Mouse (Mus musculus) limb, embryonic 14.5 days (tissue): ENCODE measurements around the gene Ncan. TPM values are rescaled to one million over a fixed set of nuclear protein-coding genes. Genes with fewer than 3 reads are reported as not detected.
"Not testable (repeated sequence)": the region's sequence is repeated elsewhere in the genome, so short reads cannot be mapped to it uniquely, and the experiment has no call there.

ENCODE experiments used
- ATAC-seq: fragments of 200-750 bp; cut with Nextera tagmentation; 2 replicates; pipeline ENCODE4 v1.8.0; 2017; ENCODE audit warnings: low read depth, moderate number of reproducible peaks, moderate TSS enrichment; ENCODE audit not compliant: low FRiP score
- DNase-seq: peaks from one replicate; pipeline ENCODE4 v3.0.0-alpha.2; 2015; ENCODE audit warnings: low spot score
- H3K27ac ChIP-seq: fragments of 300-500 bp; sonication (generic); replicated peaks from 2 replicates; pipeline ENCODE4 v1.5.1; 2014; ENCODE audit warnings: low read depth, mild to moderate bottlenecking, low read length, moderate library complexity, mixed read lengths
- H3K27me3 ChIP-seq: fragments of 300-500 bp; sonication (generic); 2 replicates; pipeline ENCODE4 v1.6.1; 2014; ENCODE audit warnings: low read length, mixed read lengths; ENCODE audit not compliant: control insufficient read depth, insufficient read depth
- H3K36me3 ChIP-seq: fragments of 300-500 bp; sonication (generic); 2 replicates; pipeline ENCODE4 v1.6.1; 2014; ENCODE audit warnings: mild to moderate bottlenecking, low read length, moderate library complexity, mixed read lengths; ENCODE audit not compliant: control insufficient read depth, insufficient read depth
- H3K4me1 ChIP-seq: fragments of 300-500 bp; sonication (generic); 2 replicates; pipeline ENCODE4 v1.6.1; 2014; ENCODE audit warnings: antibody characterized with exemption, low read length, mixed read lengths; ENCODE audit not compliant: control insufficient read depth, insufficient read depth
- H3K4me2 ChIP-seq: fragments of 300-500 bp; sonication (generic); replicated peaks from 2 replicates; pipeline ENCODE4 v1.6.1; 2014; ENCODE audit warnings: low read depth, mild to moderate bottlenecking, low read length, moderate library complexity; ENCODE audit not compliant: severe bottlenecking
- H3K4me3 ChIP-seq: fragments of 300-500 bp; sonication (generic); replicated peaks from 2 replicates; pipeline ENCODE4 v1.5.1; 2014; ENCODE audit warnings: low read length
- H3K9ac ChIP-seq: fragments of 300-500 bp; sonication (generic); 2 replicates; pipeline ENCODE4 v1.6.1; 2014; ENCODE audit warnings: mild to moderate bottlenecking, low read depth, low read length, moderate library complexity; ENCODE audit not compliant: severe bottlenecking
- H3K9me3 ChIP-seq: fragments of 300-500 bp; sonication (generic); 2 replicates; pipeline ENCODE4 v1.6.1; 2016; ENCODE audit warnings: low read length; ENCODE audit not compliant: control insufficient read depth
- POLR2A ChIP-seq: fragments of 200-500 bp; IDR thresholded peaks from 2 replicates; pipeline ENCODE4 v1.8.0; 2012; ENCODE audit warnings: inconsistent platforms, mild to moderate bottlenecking, moderate library complexity, borderline replicate concordance; ENCODE audit not compliant: insufficient read depth, insufficient read length; ENCODE audit errors: extremely low read depth
- WGBS: fragments of 180-500 bp; shearing (Covaris S2); extraction: QIAGEN DNeasy Blood & Tissue Kit; methylation state at CpG from one replicate; pipeline ENCODE4 v1.1.7; 2014; 5-methylcytosine and 5-hydroxymethylcytosine counted together
- microRNA-seq: library from miRNA; unstranded; fragments of <30 nt; microRNA quantifications from one replicate; pipeline ENCODE4, GENCODE M21; 2016
- polyA plus RNA-seq, 2 experiments: library from polyadenylated mRNA; depleted of rRNA in 1 of 2; stranded (reverse) in 1 of 2; unstranded in 1 of 2; fragments of >200 nt; fragmentation: Nextera tagmentation in 1 of 2; extraction: Ambion mirVana in 1 of 2; gene quantifications; 2 replicates each; pipeline versions ENCODE4 v1.2.1 to v1.2.3; 2012 to 2014

Gene Ncan
- polyA plus RNA-seq, 2 experiments, result 0.25 to 0.59 TPM

- Histone ChIP-seq H3K4me2 (no peak overlapping the region), H3K4me3 (no peak overlapping the region), H3K27ac (no peak overlapping the region), H3K4me1 (0 out of 2 replicates have a peak, but pooled peaks cover 6% of the 10 kb centered on the region), H3K9ac (no peak overlapping the region), H3K9me3 (no peaks in the 10 kb centered on the region), H3K36me3 (peaks cover 49% of the 10 kb centered on the region), H3K27me3 (no peaks in the 10 kb centered on the region)
- ATAC-seq (no peak), DNase-seq (no peak)
- no peak for TF ChIP-seq POLR2A
- WGBS, result 74% methylated on average over 2 of the region's 2 CpGs
These were observed 48.7 kb downstream of the Ncan start for GRCm38 (mm10) chr8:70071836-70072440.

GRCm38 (mm10) chr8:70057721-70058120 is 63.0 kb downstream of the Ncan start:
- no peak for ATAC-seq

GRCm38 (mm10) chr8:70050434-70050833 is 70.2 kb downstream of the Ncan start:
- not testable (repeated sequence) for H3K27me3 ChIP-seq, H3K4me3 ChIP-seq, H3K4me1 ChIP-seq, ATAC-seq, H3K9ac ChIP-seq, DNase-seq, H3K4me2 ChIP-seq, H3K27ac ChIP-seq, H3K9me3 ChIP-seq
- 95% methylated on average over 5 of the region's 5 CpGs for WGBS
- H3K36me3 ChIP-seq, result peaks cover 60% of the 10 kb centered on the region

More at GRCm38 (mm10) chr8:70057721-70058120, 63.0 kb downstream of the Ncan start:
- Histone ChIP-seq H3K4me3 (no peak overlapping the region), H3K4me2 (no peak overlapping the region), H3K27me3 (no peaks in the 10 kb centered on the region), H3K9ac (no peak overlapping the region), H3K36me3 (peaks cover 86% of the 10 kb centered on the region), H3K4me1 (no peaks in the 10 kb centered on the region), H3K27ac (no peak overlapping the region), H3K9me3 (no peaks in the 10 kb centered on the region)
- TF ChIP-seq POLR2A, result no peak
- WGBS, result 78% methylated on average over 1 of the region's 1 CpGs
- no peak for DNase-seq

- no peak for ATAC-seq
- Histone ChIP-seq H3K27me3 (no peaks in the 10 kb centered on the region), H3K4me1 (0 out of 2 replicates have a peak, but pooled peaks cover under 1% of the 10 kb centered on the region), H3K9me3 (no peaks in the 10 kb centered on the region), H3K27ac (no peak overlapping the region), H3K36me3 (peaks cover 52% of the 10 kb centered on the region), H3K4me3 (no peak overlapping the region), H3K9ac (no peak overlapping the region), H3K4me2 (no peak overlapping the region)
- no peak for TF ChIP-seq POLR2A
- DNase-seq, result no peak
These were observed 71.0 kb downstream of the Ncan start for GRCm38 (mm10) chr8:70049662-70050061.

- peaks cover 19% of the 10 kb centered on the region for H3K4me1 ChIP-seq
- DNase-seq (no peak), ATAC-seq (no peak)
- H3K27me3 ChIP-seq, result no peaks in the 10 kb centered on the region
- TF ChIP-seq POLR2A, result no peak
- no peak overlapping the region for H3K9ac ChIP-seq
- no peaks in the 10 kb centered on the region for H3K9me3 ChIP-seq
- H3K36me3 ChIP-seq, result peaks cover 9% of the 10 kb centered on the region; the same call in 1 of the 2 replicates
- H3K4me3 ChIP-seq, result peak overlapping the region; percentile 100; the same call in 1 of the 2 replicates
- peak overlapping the region; percentile 91 for H3K4me2 ChIP-seq
- 86% methylated on average over 5 of the region's 5 CpGs for WGBS
- no peak overlapping the region for H3K27ac ChIP-seq
These were observed 76.7 kb downstream of the Ncan start for GRCm38 (mm10) chr8:70043996-70044395.

Small RNA genes within 50 kb of the gene (microRNA-seq; reads per million reads assigned to microRNA genes)
- gene Mir7066, result not detected

Other genes with a start within 250 kb of the Ncan start
- 2.6 and 3.6 TPM in 2 replicates for gene Cilp2, start 233.2 kb downstream of the Ncan start, polyA plus RNA-seq (2012; rRNA removed)
- gene Cilp2, start 233.2 kb downstream of the Ncan start, polyA plus RNA-seq (2014; fragmentation: Nextera tagmentation; extraction: Ambion mirVana), result 1.5 and 1.9 TPM in 2 replicates
- gene Tssk6, start 218.7 kb downstream of the Ncan start, polyA plus RNA-seq (2012; rRNA removed), result 0.84 and 1.2 TPM in 2 replicates
- gene Tssk6, start 218.7 kb downstream of the Ncan start, polyA plus RNA-seq (2014; fragmentation: Nextera tagmentation; extraction: Ambion mirVana), result 4.1 TPM in 2 replicates
- 85.3 and 97.4 TPM in 2 replicates for gene Ndufa13, start 218.3 kb downstream of the Ncan start, polyA plus RNA-seq (2012; rRNA removed)
- gene Ndufa13, start 218.3 kb downstream of the Ncan start, polyA plus RNA-seq (2014; fragmentation: Nextera tagmentation; extraction: Ambion mirVana), result 187 and 190 TPM in 2 replicates
- gene Yjefn3, start 218.2 kb downstream of the Ncan start, polyA plus RNA-seq (2012; rRNA removed), result 5.4 and 8.6 TPM in 2 replicates
- 4.2 and 5.5 TPM in 2 replicates for gene Yjefn3, start 218.2 kb downstream of the Ncan start, polyA plus RNA-seq (2014; fragmentation: Nextera tagmentation; extraction: Ambion mirVana)
- gene Gatad2a, start 124.5 kb downstream of the Ncan start, polyA plus RNA-seq (2012; rRNA removed), result 49.2 and 62.3 TPM in 2 replicates
- 65.0 and 78.3 TPM in 2 replicates for gene Gatad2a, start 124.5 kb downstream of the Ncan start, polyA plus RNA-seq (2014; fragmentation: Nextera tagmentation; extraction: Ambion mirVana)
- 85.5 and 124 TPM in 2 replicates for gene Mau2, start 78.1 kb downstream of the Ncan start, polyA plus RNA-seq (2012; rRNA removed)
- gene Mau2, start 78.1 kb downstream of the Ncan start, polyA plus RNA-seq (2014; fragmentation: Nextera tagmentation; extraction: Ambion mirVana), result 50.5 and 51.8 TPM in 2 replicates
- 21.3 and 25.4 TPM in 2 replicates for gene Sugp1, start 78.1 kb downstream of the Ncan start, polyA plus RNA-seq (2012; rRNA removed)
- gene Sugp1, start 78.1 kb downstream of the Ncan start, polyA plus RNA-seq (2014; fragmentation: Nextera tagmentation; extraction: Ambion mirVana), result 32.6 and 34.4 TPM in 2 replicates
- gene Tm6sf2, start 47.9 kb downstream of the Ncan start, polyA plus RNA-seq (2012; rRNA removed), result 5.2 and 7.2 TPM in 2 replicates
- gene Tm6sf2, start 47.9 kb downstream of the Ncan start, polyA plus RNA-seq (2014; fragmentation: Nextera tagmentation; extraction: Ambion mirVana), result 0.54 and 1.2 TPM in 2 replicates
- gene Hapln4, start 37.4 kb downstream of the Ncan start, polyA plus RNA-seq (2012; rRNA removed), result 0.23 and 0.38 TPM in 2 replicates
- gene Hapln4, start 37.4 kb downstream of the Ncan start, polyA plus RNA-seq (2014; fragmentation: Nextera tagmentation; extraction: Ambion mirVana), result 0.41 TPM in 1 of 2 replicates, not detected in the other
- 17.4 and 19.3 TPM in 2 replicates for gene Nr2c2ap, start 10.5 kb upstream of the Ncan start, polyA plus RNA-seq (2012; rRNA removed)
- gene Nr2c2ap, start 10.5 kb upstream of the Ncan start, polyA plus RNA-seq (2014; fragmentation: Nextera tagmentation; extraction: Ambion mirVana), result 18.3 and 20.8 TPM in 2 replicates
- 33.5 and 38.6 TPM in 2 replicates for gene Rfxank, start 18.3 kb upstream of the Ncan start, polyA plus RNA-seq (2012; rRNA removed)
- gene Rfxank, start 18.3 kb upstream of the Ncan start, polyA plus RNA-seq (2014; fragmentation: Nextera tagmentation; extraction: Ambion mirVana), result 17.6 and 17.8 TPM in 2 replicates
- gene Borcs8, start 18.6 kb upstream of the Ncan start, polyA plus RNA-seq (2012; rRNA removed), result 84.2 and 89.1 TPM in 2 replicates
- gene Borcs8, start 18.6 kb upstream of the Ncan start, polyA plus RNA-seq (2014; fragmentation: Nextera tagmentation; extraction: Ambion mirVana), result 61.4 and 61.8 TPM in 2 replicates
- 0.67 and 0.82 TPM in 2 replicates for gene Mef2b, start 18.8 kb upstream of the Ncan start, polyA plus RNA-seq (2012; rRNA removed)
- gene Mef2b, start 18.8 kb upstream of the Ncan start, polyA plus RNA-seq (2014; fragmentation: Nextera tagmentation; extraction: Ambion mirVana), result 0.37 TPM in 1 of 2 replicates, not detected in the other
- gene Tmem161a, start 51.5 kb upstream of the Ncan start, polyA plus RNA-seq (2012; rRNA removed), result 151 and 303 TPM in 2 replicates
- gene Tmem161a, start 51.5 kb upstream of the Ncan start, polyA plus RNA-seq (2014; fragmentation: Nextera tagmentation; extraction: Ambion mirVana), result 49.9 and 54.9 TPM in 2 replicates
- 23.6 and 27.9 TPM in 2 replicates for gene Slc25a42, start 91.4 kb upstream of the Ncan start, polyA plus RNA-seq (2012; rRNA removed)
- gene Slc25a42, start 91.4 kb upstream of the Ncan start, polyA plus RNA-seq (2014; fragmentation: Nextera tagmentation; extraction: Ambion mirVana), result 3.6 and 4.1 TPM in 2 replicates
- 78.7 and 84.4 TPM in 2 replicates for gene Sugp2, start 113.4 kb upstream of the Ncan start, polyA plus RNA-seq (2012; rRNA removed)
- 30.6 and 33.8 TPM in 2 replicates for gene Sugp2, start 113.4 kb upstream of the Ncan start, polyA plus RNA-seq (2014; fragmentation: Nextera tagmentation; extraction: Ambion mirVana)
- gene Armc6, start 113.6 kb upstream of the Ncan start, polyA plus RNA-seq (2012; rRNA removed), result 35.0 and 42.3 TPM in 2 replicates
- 22.8 and 26.8 TPM in 2 replicates for gene Armc6, start 113.6 kb upstream of the Ncan start, polyA plus RNA-seq (2014; fragmentation: Nextera tagmentation; extraction: Ambion mirVana)
- gene Homer3, start 162.0 kb upstream of the Ncan start, polyA plus RNA-seq (2012; rRNA removed), result 81.2 and 81.3 TPM in 2 replicates
- gene Homer3, start 162.0 kb upstream of the Ncan start, polyA plus RNA-seq (2014; fragmentation: Nextera tagmentation; extraction: Ambion mirVana), result 38.2 and 43.9 TPM in 2 replicates
- 58.1 and 66.2 TPM in 2 replicates for gene Ddx49, start 181.6 kb upstream of the Ncan start, polyA plus RNA-seq (2012; rRNA removed)
- gene Ddx49, start 181.6 kb upstream of the Ncan start, polyA plus RNA-seq (2014; fragmentation: Nextera tagmentation; extraction: Ambion mirVana), result 52.9 and 55.4 TPM in 2 replicates
- gene Cope, start 181.6 kb upstream of the Ncan start, polyA plus RNA-seq (2012; rRNA removed), result 379 and 443 TPM in 2 replicates
- 340 and 371 TPM in 2 replicates for gene Cope, start 181.6 kb upstream of the Ncan start, polyA plus RNA-seq (2014; fragmentation: Nextera tagmentation; extraction: Ambion mirVana)
- 12.4 and 22.0 TPM in 2 replicates for gene Cers1, start 194.9 kb upstream of the Ncan start, polyA plus RNA-seq (2012; rRNA removed)
- 12.0 and 12.9 TPM in 2 replicates for gene Cers1, start 194.9 kb upstream of the Ncan start, polyA plus RNA-seq (2014; fragmentation: Nextera tagmentation; extraction: Ambion mirVana)
- 5.4 and 5.7 TPM in 2 replicates for gene Gdf1, start 208.9 kb upstream of the Ncan start, polyA plus RNA-seq (2012; rRNA removed)
- 1.2 TPM in 2 replicates for gene Gdf1, start 208.9 kb upstream of the Ncan start, polyA plus RNA-seq (2014; fragmentation: Nextera tagmentation; extraction: Ambion mirVana)
- gene Upf1, start 232.4 kb upstream of the Ncan start, polyA plus RNA-seq (2012; rRNA removed), result 39.0 and 47.6 TPM in 2 replicates
- gene Upf1, start 232.4 kb upstream of the Ncan start, polyA plus RNA-seq (2014; fragmentation: Nextera tagmentation; extraction: Ambion mirVana), result 22.3 and 25.5 TPM in 2 replicates